ENCODE assay signal across 8 mouse cellular contexts in genomic region chr7:116336226-116336625, GRCm38 (mm10). TPM values are rescaled to one million over a fixed set of nuclear protein-coding genes. Genes with fewer than 3 reads are reported as not detected.
DNase-seq lines count a peak whose midpoint lies in the region; ATAC-seq and TF ChIP-seq lines count a peak whose summit lies in the region.

No protein-coding gene starts in this region.

- TF ChIP-seq POLR2A in cortical plate, adult 2 months (IDR thresholded peaks at IDR 0.05; ENCODE audit: extremely low read depth, insufficient read depth, low read length): no peak

- H3K4me1 ChIP-seq in kidney, embryonic 15.5 days: peaks cover 19% of the 10 kb centered on the region
- H3K4me1 ChIP-seq in cortical plate, adult 2 months (ENCODE audit: control insufficient read depth, insufficient read depth, low read length): peaks cover 4% of the 10 kb centered on the region
- H3K4me1 ChIP-seq in midbrain, postnatal 0 days (ENCODE audit: insufficient read depth, low read length): peaks cover 4% of the 10 kb centered on the region; the same call in 1 of the 2 replicates
- no peaks in the 10 kb centered on the region for H3K4me1 ChIP-seq in stomach, postnatal 0 days (replicated peaks; ENCODE audit: control insufficient read depth, insufficient read depth)

- TF ChIP-seq CTCF in cortical plate, adult 2 months (IDR thresholded peaks at IDR 0.05; ENCODE audit: extremely low read depth, insufficient read depth, low read length): peak; percentile 40; the same call in 1 of the 2 replicates
- TF ChIP-seq CTCF in midbrain, postnatal 0 days (IDR thresholded peaks at IDR 0.05): peak; percentile 67
- peak; percentile 72 for TF ChIP-seq CTCF in stomach, postnatal 0 days (IDR thresholded peaks at IDR 0.05; ENCODE audit: low read depth)

- intact Hi-C loops in heart, postnatal 10 days (cut with DNase I): loop anchor here (5.0 kb wide), 2 partner anchors 171 to 271 kb away; no protein-coding TSS in a partner anchor
- intact Hi-C loops in left cerebral cortex, postnatal 10 days (cut with DNase I): loop anchor here (10.0 kb wide), 1 partner anchor 169 kb away; the partner anchor contains the start of gene Nucb2

- no peak for TF ChIP-seq EP300 in stomach, postnatal 0 days (optimal IDR thresholded peaks at IDR 0.05)

- peak; percentile 51 for DNase-seq in kidney, adult 11 months
- DNase-seq in T-cell, adult 2 months (ENCODE audit: low spot score): peak; percentile 70
- peak; percentile 71 to 81 for DNase-seq in heart, postnatal 10 days
- peak; percentile 51 to 63 for DNase-seq in left cerebral cortex, postnatal 10 days (ENCODE audit: extremely low spot score in 1 of 2, low spot score in 2 of 2)
- DNase-seq in midbrain, postnatal 0 days (ENCODE audit: low spot score): peak; percentile 56
- DNase-seq in stomach, postnatal 0 days (ENCODE audit: low spot score): peak; percentile 59

- no peak for ATAC-seq in kidney, embryonic 15.5 days (replicated peaks; ENCODE audit: low FRiP score)
- ATAC-seq in midbrain, postnatal 0 days (ENCODE audit: low FRiP score): no peak
- ATAC-seq in stomach, postnatal 0 days (ENCODE audit: low FRiP score, low TSS enrichment): no peak

- H3K36me3 ChIP-seq in kidney, embryonic 15.5 days: peaks cover 46% of the 10 kb centered on the region
- peaks cover 4% of the 10 kb centered on the region; the same call in 1 of the 2 replicates for H3K36me3 ChIP-seq in midbrain, postnatal 0 days (ENCODE audit: insufficient read depth, low read length)
- H3K36me3 ChIP-seq in stomach, postnatal 0 days (ENCODE audit: control insufficient read depth, insufficient read depth, low read length): peaks cover 8% of the 10 kb centered on the region

- H3K4me3 ChIP-seq in kidney, embryonic 15.5 days (replicated peaks): no peak overlapping the region
- no peak overlapping the region for H3K4me3 ChIP-seq in cortical plate, adult 2 months (ENCODE audit: insufficient read depth, low read length)
- no peak overlapping the region for H3K4me3 ChIP-seq in midbrain, postnatal 0 days (ENCODE audit: low read depth, low read length)
- no peak overlapping the region for H3K4me3 ChIP-seq in stomach, postnatal 0 days (ENCODE audit: low read depth, low read length)

- H3K27me3 ChIP-seq in kidney, embryonic 15.5 days: no peaks in the 10 kb centered on the region
- no peaks in the 10 kb centered on the region for H3K27me3 ChIP-seq in midbrain, postnatal 0 days (ENCODE audit: insufficient read depth, low read length)
- H3K27me3 ChIP-seq in stomach, postnatal 0 days (ENCODE audit: control insufficient read depth, insufficient read depth, low read length): no peaks in the 10 kb centered on the region

- 21% methylated on average over 1 of the region's 1 CpGs for WGBS in kidney, embryonic 15.5 days
- 76% methylated on average over 1 of the region's 1 CpGs for WGBS in midbrain, postnatal 0 days
- 18% methylated on average over 1 of the region's 1 CpGs for WGBS in stomach, postnatal 0 days

- H3K4me2 ChIP-seq in kidney, embryonic 15.5 days: no peak overlapping the region
- H3K4me2 ChIP-seq in midbrain, postnatal 0 days (ENCODE audit: low read depth, low read length, poor library complexity, severe bottlenecking): no peak overlapping the region
- no peak overlapping the region for H3K4me2 ChIP-seq in stomach, postnatal 0 days (replicated peaks; ENCODE audit: low read depth)

- H3K9me3 ChIP-seq in kidney, embryonic 15.5 days (replicated peaks): no peaks in the 10 kb centered on the region
- no peaks in the 10 kb centered on the region for H3K9me3 ChIP-seq in midbrain, postnatal 0 days (ENCODE audit: low read length)
- no peaks in the 10 kb centered on the region for H3K9me3 ChIP-seq in stomach, postnatal 0 days (ENCODE audit: control insufficient read depth, low read length)

- no peak overlapping the region for H3K9ac ChIP-seq in kidney, embryonic 15.5 days
- no peak overlapping the region for H3K9ac ChIP-seq in midbrain, postnatal 0 days (replicated peaks; ENCODE audit: low read length, poor library complexity, severe bottlenecking)
- H3K9ac ChIP-seq in stomach, postnatal 0 days (ENCODE audit: low read length): no peak overlapping the region

- H3K27ac ChIP-seq in kidney, embryonic 15.5 days: no peak overlapping the region
- H3K27ac ChIP-seq in cortical plate, adult 2 months (ENCODE audit: insufficient read depth, low read length): no peak overlapping the region
- H3K27ac ChIP-seq in midbrain, postnatal 0 days (ENCODE audit: low read depth, low read length): no peak overlapping the region
- H3K27ac ChIP-seq in stomach, postnatal 0 days (replicated peaks): no peak overlapping the region

RNA-seq across cellular contexts. Expression of gene Rps13, which starts 2.2 kb away (rescaled TPM):
- polyA plus RNA-seq in kidney, embryonic 15.5 days (2015; fragmentation: Nextera tagmentation; extraction: Ambion mirVana): 840 and 852 TPM in 2 replicates
- 462 and 464 TPM in 2 replicates for polyA plus RNA-seq in cortical plate, adult 2 months (2012; rRNA removed)
- total RNA-seq in heart, postnatal 10 days (2021): 100 to 1,000 TPM; 356 to 364 TPM
- 100 to 1,000 TPM; 248 to 274 TPM for total RNA-seq in left cerebral cortex, postnatal 10 days (2021)
- total RNA-seq in midbrain, postnatal 0 days (2014; rRNA removed): 171 and 256 TPM in 2 replicates
- polyA plus RNA-seq in midbrain, postnatal 0 days (2015; fragmentation: Nextera tagmentation; extraction: Ambion mirVana): 474 and 484 TPM in 2 replicates
- 609 and 626 TPM in 2 replicates for polyA plus RNA-seq in stomach, postnatal 0 days (2015; fragmentation: Nextera tagmentation; extraction: Ambion mirVana)

RNA-seq across cellular contexts. Expression of gene Plekha7, which starts 28.1 kb away (rescaled TPM):
- 14.1 and 14.4 TPM in 2 replicates for polyA plus RNA-seq in kidney, embryonic 15.5 days (2015; fragmentation: Nextera tagmentation; extraction: Ambion mirVana)
- 25.5 and 31.7 TPM in 2 replicates for polyA plus RNA-seq in cortical plate, adult 2 months (2012; rRNA removed)
- total RNA-seq in heart, postnatal 10 days (2021): 10 to 100 TPM in 1 of 2 experiments, 1 to 10 TPM in 1; 9.5 to 11.9 TPM
- 10 to 100 TPM; 18.7 to 23.6 TPM for total RNA-seq in left cerebral cortex, postnatal 10 days (2021)
- 20.9 and 21.3 TPM in 2 replicates for total RNA-seq in midbrain, postnatal 0 days (2014; rRNA removed)
- polyA plus RNA-seq in midbrain, postnatal 0 days (2015; fragmentation: Nextera tagmentation; extraction: Ambion mirVana): 7.8 and 9.0 TPM in 2 replicates
- polyA plus RNA-seq in stomach, postnatal 0 days (2015; fragmentation: Nextera tagmentation; extraction: Ambion mirVana): 10.1 and 11.7 TPM in 2 replicates
